Mouse (Mus musculus) embryonic facial prominence, embryonic 12.5 days (tissue): ENCODE results near the gene Ralgapa2. TPM values are rescaled to one million over a fixed set of nuclear protein-coding genes. Genes with fewer than 3 reads are reported as not detected.

Experiments
- ATAC-seq: fragments of 200-750 bp; cut with Nextera tagmentation; 2 replicates; pipeline ENCODE4 v1.8.0; 2017; ENCODE audit not compliant: insufficient number of reproducible peaks, insufficient read depth, low FRiP score, low TSS enrichment
- H3K27ac ChIP-seq: fragments of 300-500 bp; sonication (generic); 2 replicates; pipeline ENCODE4 v1.5.1; 2016; ENCODE audit warnings: mild to moderate bottlenecking
- H3K27me3 ChIP-seq: fragments of 300-500 bp; sonication (generic); 2 replicates; pipeline ENCODE4 v1.6.1; 2016; ENCODE audit warnings: mild to moderate bottlenecking, moderate library complexity
- H3K36me3 ChIP-seq: fragments of 300-500 bp; sonication (generic); 2 replicates; pipeline ENCODE4 v1.6.1; 2016; ENCODE audit warnings: mild to moderate bottlenecking
- H3K4me1 ChIP-seq: fragments of 300-500 bp; sonication (generic); 2 replicates; pipeline ENCODE4 v1.6.1; 2016
- H3K4me2 ChIP-seq: fragments of 300-500 bp; sonication (generic); replicated peaks from 2 replicates; pipeline ENCODE4 v1.6.1; 2016; ENCODE audit warnings: mild to moderate bottlenecking, moderate library complexity
- H3K4me3 ChIP-seq: fragments of 300-500 bp; sonication (generic); 2 replicates; pipeline ENCODE4 v1.5.1; 2016; ENCODE audit warnings: mild to moderate bottlenecking
- H3K9ac ChIP-seq: fragments of 300-500 bp; sonication (generic); 2 replicates; pipeline ENCODE4 v1.6.1; 2016; ENCODE audit warnings: mild to moderate bottlenecking, moderate library complexity
- H3K9me3 ChIP-seq: fragments of 300-500 bp; sonication (generic); 2 replicates; pipeline ENCODE4 v1.6.1; 2016; ENCODE audit warnings: mild to moderate bottlenecking, moderate library complexity
- WGBS: fragments of 180-500 bp; shearing (Covaris S2); methylation state at CpG from one replicate; pipeline ENCODE4 v1.1.7; 2016; 5-methylcytosine and 5-hydroxymethylcytosine counted together
- polyA plus RNA-seq: library from polyadenylated mRNA; unstranded; fragments of >200 nt; fragmentation: Nextera tagmentation; extraction: Ambion mirVana; gene quantifications from 2 replicates; pipeline ENCODE4 v1.2.1, GENCODE M21; 2016

The Ralgapa2 gene
- polyA plus RNA-seq, 1 experiment from 2014 or later, result 10.0 TPM

- H3K36me3 ChIP-seq, result no peaks in the 10 kb centered on the region
- 28% methylated on average over 14 of the region's 14 CpGs for WGBS
- no peaks in the 10 kb centered on the region for H3K9me3 ChIP-seq
- no peak overlapping the region for H3K9ac ChIP-seq
- H3K4me3 ChIP-seq, result no peak overlapping the region
- peak overlapping the region; percentile 36; the same call in 1 of the 2 replicates for H3K27ac ChIP-seq
- ATAC-seq, result peak; percentile 75; the same call in 1 of the 2 replicates
- no peak overlapping the region for H3K4me2 ChIP-seq
- H3K27me3 ChIP-seq, result no peaks in the 10 kb centered on the region
- H3K4me1 ChIP-seq, result peaks cover 14% of the 10 kb centered on the region
Measured at GRCm38 (mm10) chr2:146290871-146291637, 221.1 kb downstream of the Ralgapa2 start.

GRCm38 (mm10) chr2:146290366-146290765, 221.8 kb downstream of the Ralgapa2 start:
- no peak for ATAC-seq
- Histone ChIP-seq H3K4me1 (peaks cover 14% of the 10 kb centered on the region), H3K4me3 (no peak overlapping the region), H3K27ac (no peak overlapping the region), H3K9me3 (no peaks in the 10 kb centered on the region), H3K9ac (no peak overlapping the region), H3K27me3 (no peaks in the 10 kb centered on the region), H3K36me3 (no peaks in the 10 kb centered on the region), H3K4me2 (no peak overlapping the region)
- WGBS, result 92% methylated on average over 6 of the region's 6 CpGs

GRCm38 (mm10) chr2:146289394-146289793, 222.8 kb downstream of the Ralgapa2 start:
- 83% methylated on average over 4 of the region's 4 CpGs for WGBS
- ATAC-seq, result no peak
- H3K36me3 ChIP-seq, result no peaks in the 10 kb centered on the region
- peaks cover 14% of the 10 kb centered on the region for H3K4me1 ChIP-seq
- H3K9ac ChIP-seq, result no peak overlapping the region
- no peaks in the 10 kb centered on the region for H3K9me3 ChIP-seq
- H3K4me3 ChIP-seq, result no peak overlapping the region
- no peaks in the 10 kb centered on the region for H3K27me3 ChIP-seq
- no peak overlapping the region for H3K27ac ChIP-seq
- H3K4me2 ChIP-seq, result no peak overlapping the region

GRCm38 (mm10) chr2:146288326-146288725, 223.8 kb downstream of the Ralgapa2 start:
- H3K9ac ChIP-seq, result no peak overlapping the region
- no peak overlapping the region for H3K4me3 ChIP-seq
- WGBS, result 76% methylated on average over 1 of the region's 1 CpGs
- H3K9me3 ChIP-seq, result no peaks in the 10 kb centered on the region
- no peak for ATAC-seq
- no peaks in the 10 kb centered on the region for H3K27me3 ChIP-seq
- no peaks in the 10 kb centered on the region for H3K36me3 ChIP-seq
- peaks cover 14% of the 10 kb centered on the region for H3K4me1 ChIP-seq
- no peak overlapping the region for H3K27ac ChIP-seq
- H3K4me2 ChIP-seq, result no peak overlapping the region

GRCm38 (mm10) chr2:146287531-146287930, 224.6 kb downstream of the Ralgapa2 start:
- WGBS, result 89% methylated on average over 6 of the region's 6 CpGs
- Histone ChIP-seq H3K4me2 (no peak overlapping the region), H3K9ac (no peak overlapping the region), H3K27me3 (no peaks in the 10 kb centered on the region), H3K4me1 (peaks cover 14% of the 10 kb centered on the region), H3K36me3 (no peaks in the 10 kb centered on the region), H3K4me3 (no peak overlapping the region), H3K27ac (no peak overlapping the region), H3K9me3 (no peaks in the 10 kb centered on the region)
- no peak for ATAC-seq

- H3K36me3 ChIP-seq, result no peaks in the 10 kb centered on the region
- peaks cover 9% of the 10 kb centered on the region for H3K4me1 ChIP-seq
- ATAC-seq, result no peak
- no peak overlapping the region for H3K4me3 ChIP-seq
- H3K9ac ChIP-seq, result no peak overlapping the region
- no peaks in the 10 kb centered on the region for H3K27me3 ChIP-seq
- H3K9me3 ChIP-seq, result no peaks in the 10 kb centered on the region
- WGBS, result 72% methylated on average over 6 of the region's 6 CpGs
- no peak overlapping the region for H3K27ac ChIP-seq
- no peak overlapping the region for H3K4me2 ChIP-seq
Measured at GRCm38 (mm10) chr2:146281346-146281745, 230.8 kb downstream of the Ralgapa2 start.

- no peaks in the 10 kb centered on the region for H3K9me3 ChIP-seq
- H3K4me2 ChIP-seq, result no peak overlapping the region
- H3K27me3 ChIP-seq, result no peaks in the 10 kb centered on the region
- no peak overlapping the region for H3K4me3 ChIP-seq
- peaks cover 9% of the 10 kb centered on the region for H3K4me1 ChIP-seq
- no peak overlapping the region for H3K9ac ChIP-seq
- H3K36me3 ChIP-seq, result no peaks in the 10 kb centered on the region
- no peak overlapping the region for H3K27ac ChIP-seq
- WGBS, result 57% methylated on average over 1 of the region's 1 CpGs
- no peak for ATAC-seq
Measured at GRCm38 (mm10) chr2:146280921-146281274, 231.2 kb downstream of the Ralgapa2 start.

- no peak for ATAC-seq
- peaks cover 9% of the 10 kb centered on the region for H3K4me1 ChIP-seq
- no peak overlapping the region for H3K4me2 ChIP-seq
- H3K36me3 ChIP-seq, result no peaks in the 10 kb centered on the region
- 57% methylated on average over 6 of the region's 6 CpGs for WGBS
- H3K9ac ChIP-seq, result no peak overlapping the region
- no peak overlapping the region for H3K27ac ChIP-seq
- H3K27me3 ChIP-seq, result no peaks in the 10 kb centered on the region
- no peak overlapping the region for H3K4me3 ChIP-seq
- no peaks in the 10 kb centered on the region for H3K9me3 ChIP-seq
Measured at GRCm38 (mm10) chr2:146280221-146280920, 231.8 kb downstream of the Ralgapa2 start.

- no peaks in the 10 kb centered on the region for H3K27me3 ChIP-seq
- peak; percentile 80; the same call in 1 of the 2 replicates for ATAC-seq
- 0 out of 2 replicates have a peak overlapping the region, but pooled peaks have one; percentile 5 for H3K4me2 ChIP-seq
- H3K9me3 ChIP-seq, result no peaks in the 10 kb centered on the region
- H3K27ac ChIP-seq, result no peak overlapping the region
- H3K9ac ChIP-seq, result no peak overlapping the region
- peaks cover 9% of the 10 kb centered on the region for H3K4me1 ChIP-seq
- WGBS, result 52% methylated on average over 24 of the region's 24 CpGs
- no peaks in the 10 kb centered on the region for H3K36me3 ChIP-seq
- no peak overlapping the region for H3K4me3 ChIP-seq
Measured at GRCm38 (mm10) chr2:146279430-146280220, 232.5 kb downstream of the Ralgapa2 start.

- WGBS, result 42% methylated on average over 5 of the region's 5 CpGs
- no peaks in the 10 kb centered on the region for H3K9me3 ChIP-seq
- no peaks in the 10 kb centered on the region for H3K36me3 ChIP-seq
- H3K4me1 ChIP-seq, result peaks cover 9% of the 10 kb centered on the region
- no peak overlapping the region for H3K27ac ChIP-seq
- H3K9ac ChIP-seq, result no peak overlapping the region
- no peak for ATAC-seq
- no peak overlapping the region for H3K4me3 ChIP-seq
- no peaks in the 10 kb centered on the region for H3K27me3 ChIP-seq
- H3K4me2 ChIP-seq, result no peak overlapping the region
Measured at GRCm38 (mm10) chr2:146278381-146278780, 233.8 kb downstream of the Ralgapa2 start.

- Histone ChIP-seq H3K36me3 (no peaks in the 10 kb centered on the region), H3K27me3 (no peaks in the 10 kb centered on the region), H3K4me2 (no peak overlapping the region), H3K9me3 (no peaks in the 10 kb centered on the region), H3K9ac (no peak overlapping the region), H3K4me3 (no peak overlapping the region), H3K27ac (no peak overlapping the region), H3K4me1 (peaks cover 5% of the 10 kb centered on the region; the same call in 1 of the 2 replicates)
- no peak for ATAC-seq
- 88% methylated on average over 3 of the region's 3 CpGs for WGBS
Measured at GRCm38 (mm10) chr2:146266539-146266938, 245.6 kb downstream of the Ralgapa2 start.
